Mouse (Mus musculus): ENCODE data around the gene Arhgap15.

Gene Arhgap15

GRCm38 (mm10) chr2:44190749-44191148 lies 442.1 kb downstream of the Arhgap15 start:
- DNase-seq (ENCODE audit: low spot score) = no peak

- no peak for DNase-seq (ENCODE audit: low spot score)
Measured at GRCm38 (mm10) chr2:44192058-44192457, 443.4 kb downstream of the Arhgap15 start.

GRCm38 (mm10) chr2:44215506-44215905 lies 466.9 kb downstream of the Arhgap15 start:
- DNase-seq (ENCODE audit: low spot score) = no peak

- no peak for DNase-seq (ENCODE audit: low spot score)
Measured at GRCm38 (mm10) chr2:44217811-44218210, 469.2 kb downstream of the Arhgap15 start.

GRCm38 (mm10) chr2:44218317-44218716 lies 469.7 kb downstream of the Arhgap15 start:
- no peak for DNase-seq (ENCODE audit: low spot score)

GRCm38 (mm10) chr2:44221686-44222085 lies 473.1 kb downstream of the Arhgap15 start:
- no peak for DNase-seq (ENCODE audit: low spot score)

GRCm38 (mm10) chr2:44222176-44222753 lies 473.6 kb downstream of the Arhgap15 start:
- DNase-seq (ENCODE audit: low spot score) = no peak

GRCm38 (mm10) chr2:44234856-44235255 lies 486.2 kb downstream of the Arhgap15 start:
- DNase-seq (ENCODE audit: low spot score) = no peak

GRCm38 (mm10) chr2:44241657-44242454 lies 493.2 kb downstream of the Arhgap15 start:
- no peak for DNase-seq (ENCODE audit: low spot score)

- DNase-seq (ENCODE audit: low spot score) = no peak
Measured at GRCm38 (mm10) chr2:44242628-44243255, 494.1 kb downstream of the Arhgap15 start.

- DNase-seq (ENCODE audit: low spot score) = no peak
Measured at GRCm38 (mm10) chr2:44255343-44255742, 506.7 kb downstream of the Arhgap15 start.

- no peak for DNase-seq (ENCODE audit: low spot score)
Measured at GRCm38 (mm10) chr2:44257946-44258345, 509.3 kb downstream of the Arhgap15 start.

GRCm38 (mm10) chr2:44271455-44272346 lies 523.1 kb downstream of the Arhgap15 start:
- no peak for DNase-seq (ENCODE audit: low spot score)

GRCm38 (mm10) chr2:44272606-44273005 lies 524.0 kb downstream of the Arhgap15 start:
- no peak for DNase-seq (ENCODE audit: low spot score)

GRCm38 (mm10) chr2:44274425-44274824 lies 525.8 kb downstream of the Arhgap15 start:
- no peak for DNase-seq (ENCODE audit: low spot score)

GRCm38 (mm10) chr2:44286181-44286719 lies 537.6 kb downstream of the Arhgap15 start:
- DNase-seq (ENCODE audit: low spot score) = no peak

- DNase-seq (ENCODE audit: low spot score) = no peak
Measured at GRCm38 (mm10) chr2:44299156-44299555, 550.5 kb downstream of the Arhgap15 start.

GRCm38 (mm10) chr2:44299909-44300308 lies 551.3 kb downstream of the Arhgap15 start:
- no peak for DNase-seq (ENCODE audit: low spot score)

- DNase-seq (ENCODE audit: low spot score) = no peak
Measured at GRCm38 (mm10) chr2:44300466-44300865, 551.8 kb downstream of the Arhgap15 start.

- DNase-seq (ENCODE audit: low spot score) = no peak
Measured at GRCm38 (mm10) chr2:44304261-44304970, 555.8 kb downstream of the Arhgap15 start.
